Mouse (Mus musculus): ENCODE results near the gene Fcgr2b. TPM values are rescaled to one million over a fixed set of nuclear protein-coding genes. Genes with fewer than 3 reads are reported as not detected.

Gene Fcgr2b
- total RNA-seq (2014; rRNA removed) (56.6 and 68.7 TPM in 2 replicates), polyA plus RNA-seq (2012; rRNA removed) (18.6 and 34.9 TPM in 2 replicates)

- Histone ChIP-seq H3K27ac (replicated peaks; ENCODE audit: insufficient read depth, low read depth, low read length) (peak within 1 kb of the TSS; percentile 60), H3K27me3 (ENCODE audit: control insufficient read depth, insufficient read depth, low read length) (no peaks in the 10 kb centered on the region), H3K4me3 (ENCODE audit: insufficient read depth, low read depth, low read length) (peak within 1 kb of the TSS; percentile 38), H3K79me2 (ENCODE audit: control insufficient read depth, insufficient read depth, low read length) (no peaks in the 10 kb centered on the region), H3K9ac (ENCODE audit: low read depth, low read length) (peak within 1 kb of the TSS; percentile 34), H3K36me3 (ENCODE audit: control insufficient read depth, insufficient read depth, low read length) (no peaks in the 10 kb centered on the region; the same call in 1 of the 2 replicates), H3K4me1 (ENCODE audit: control insufficient read depth, insufficient read depth, low read length) (peaks cover 10% of the 10 kb centered on the region)
- no peak for DNase-seq (ENCODE audit: extremely low read depth, low read depth, low spot score)
- 84% methylated on average over 5 of the region's 5 CpGs for WGBS
- no peak for TF ChIP-seq POLR2A (IDR thresholded peaks at IDR 0.05; ENCODE audit: extremely low read depth, insufficient read depth, low read length)
- no peak for TF ChIP-seq CTCF (IDR thresholded peaks at IDR 0.05; ENCODE audit: low read depth, low read length)
These were observed at the start of gene Fcgr2b for GRCm38 (mm10) chr1:170976447-170976846. TSS of gene Fcgr2b (minus strand) at chr1:170976547.

- no peak for TF ChIP-seq CTCF (IDR thresholded peaks at IDR 0.05; ENCODE audit: low read depth, low read length)
- TF ChIP-seq POLR2A (IDR thresholded peaks at IDR 0.05; ENCODE audit: extremely low read depth, insufficient read depth, low read length) = no peak
- H3K79me2 ChIP-seq (ENCODE audit: control insufficient read depth, insufficient read depth, low read length) = no peaks in the 10 kb centered on the region
- no peak overlapping the region for H3K9ac ChIP-seq (ENCODE audit: low read depth, low read length)
- no peak overlapping the region for H3K4me3 ChIP-seq (ENCODE audit: insufficient read depth, low read depth, low read length)
- no peak overlapping the region for H3K27ac ChIP-seq (replicated peaks; ENCODE audit: insufficient read depth, low read depth, low read length)
- 55% methylated on average over 7 of the region's 7 CpGs for WGBS
- DNase-seq (ENCODE audit: extremely low read depth, low read depth, low spot score) = no peak
- H3K27me3 ChIP-seq (ENCODE audit: control insufficient read depth, insufficient read depth, low read length) = no peaks in the 10 kb centered on the region
- no peaks in the 10 kb centered on the region for H3K4me1 ChIP-seq (ENCODE audit: control insufficient read depth, insufficient read depth, low read length)
- no peaks in the 10 kb centered on the region for H3K36me3 ChIP-seq (ENCODE audit: control insufficient read depth, insufficient read depth, low read length)
These were observed 43.1 kb upstream of the Fcgr2b start for GRCm38 (mm10) chr1:171019311-171019950.

DNA sequence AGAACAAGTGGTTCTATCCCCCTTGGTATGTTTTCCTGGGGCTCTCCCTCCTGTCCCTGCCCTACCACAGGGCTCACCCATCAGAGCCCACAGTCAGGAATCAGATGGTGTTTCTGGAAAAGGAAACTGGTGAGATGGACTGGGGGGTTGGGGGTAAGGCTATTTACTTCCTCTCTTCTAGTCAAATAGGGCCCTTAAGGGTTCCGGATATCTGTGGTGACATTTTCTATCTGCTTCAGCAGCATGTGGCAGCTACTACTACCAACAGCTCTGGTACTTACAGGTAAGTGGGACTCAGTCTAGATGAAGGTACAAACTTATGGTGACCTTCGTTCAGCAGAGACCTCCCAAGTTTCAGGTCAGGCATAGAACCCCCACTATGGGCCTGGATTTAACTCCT lies 42.4 kb upstream of the Fcgr2b start, which contains the start of gene Fcgr4:
Gene Fcgr4 (plus strand): TSS at position 184 of the 400 bp plus-strand sequence.
- Histone ChIP-seq H3K4me1 (ENCODE audit: control insufficient read depth, insufficient read depth, low read length) (no peaks in the 10 kb centered on the region), H3K36me3 (ENCODE audit: control insufficient read depth, insufficient read depth, low read length) (no peaks in the 10 kb centered on the region), H3K79me2 (ENCODE audit: control insufficient read depth, insufficient read depth, low read length) (no peaks in the 10 kb centered on the region), H3K27ac (replicated peaks; ENCODE audit: insufficient read depth, low read depth, low read length) (0 out of 2 replicates have a peak within 1 kb of the TSS, but pooled peaks have one; percentile 12), H3K27me3 (ENCODE audit: control insufficient read depth, insufficient read depth, low read length) (no peaks in the 10 kb centered on the region), H3K4me3 (ENCODE audit: insufficient read depth, low read depth, low read length) (no peak within 1 kb of the TSS), H3K9ac (ENCODE audit: low read depth, low read length) (no peak within 1 kb of the TSS)
- WGBS = 95% methylated on average over 2 of the region's 2 CpGs
- TF ChIP-seq POLR2A (IDR thresholded peaks at IDR 0.05; ENCODE audit: extremely low read depth, insufficient read depth, low read length) = no peak
- no peak for TF ChIP-seq CTCF (IDR thresholded peaks at IDR 0.05; ENCODE audit: low read depth, low read length)
- no peak for DNase-seq (ENCODE audit: extremely low read depth, low read depth, low spot score)

GRCm38 (mm10) chr1:171017468-171018158 lies 41.3 kb upstream of the Fcgr2b start:
- Histone ChIP-seq H3K79me2 (ENCODE audit: control insufficient read depth, insufficient read depth, low read length) (no peaks in the 10 kb centered on the region), H3K36me3 (ENCODE audit: control insufficient read depth, insufficient read depth, low read length) (no peaks in the 10 kb centered on the region), H3K9ac (ENCODE audit: low read depth, low read length) (no peak overlapping the region), H3K4me3 (ENCODE audit: insufficient read depth, low read depth, low read length) (no peak overlapping the region), H3K27ac (replicated peaks; ENCODE audit: insufficient read depth, low read depth, low read length) (no peak overlapping the region), H3K4me1 (ENCODE audit: control insufficient read depth, insufficient read depth, low read length) (no peaks in the 10 kb centered on the region), H3K27me3 (ENCODE audit: control insufficient read depth, insufficient read depth, low read length) (no peaks in the 10 kb centered on the region)
- TF ChIP-seq POLR2A (IDR thresholded peaks at IDR 0.05; ENCODE audit: extremely low read depth, insufficient read depth, low read length) = no peak
- no peak for TF ChIP-seq CTCF (IDR thresholded peaks at IDR 0.05; ENCODE audit: low read depth, low read length)
- DNase-seq (ENCODE audit: extremely low read depth, low read depth, low spot score) = no peak
- WGBS = 67% methylated on average over 6 of the region's 6 CpGs

DNA sequence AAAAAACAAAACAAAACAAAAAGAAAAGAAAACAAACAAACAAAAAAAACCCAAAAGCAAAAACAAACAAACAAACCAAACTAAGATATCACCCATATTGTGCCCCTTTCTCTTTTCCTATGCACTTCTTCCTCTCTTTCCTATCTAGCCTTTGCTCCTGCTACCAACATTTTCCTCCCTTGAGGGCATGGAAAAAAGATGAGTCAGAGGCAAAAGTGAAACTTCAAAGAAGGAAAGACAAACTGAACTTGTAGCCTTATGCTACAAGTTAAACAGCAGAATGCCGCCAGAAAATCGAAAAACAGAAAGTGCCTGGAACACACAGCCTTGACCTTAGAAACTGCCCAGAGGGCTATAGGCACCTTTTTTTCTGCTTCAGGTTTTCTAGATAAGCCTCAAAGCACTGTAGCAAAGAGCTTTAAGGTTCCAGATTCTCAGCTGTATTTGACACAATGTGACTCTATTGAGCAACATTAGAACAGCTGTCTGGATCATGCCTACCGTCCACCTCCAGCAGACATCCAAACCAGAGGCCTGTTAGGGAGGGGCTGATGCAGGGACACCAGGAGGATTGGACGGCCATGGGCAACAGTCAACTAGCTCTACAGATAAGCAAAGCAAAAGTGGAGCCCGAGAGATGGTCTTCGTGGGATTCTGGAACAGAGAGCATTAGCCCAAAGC lies 40.5 kb upstream of the Fcgr2b start:
- no peak overlapping the region for H3K9ac ChIP-seq (ENCODE audit: low read depth, low read length)
- TF ChIP-seq POLR2A (IDR thresholded peaks at IDR 0.05; ENCODE audit: extremely low read depth, insufficient read depth, low read length) = no peak
- 0 out of 2 replicates have a peak overlapping the region, but pooled peaks have one; percentile 1 for H3K27ac ChIP-seq (replicated peaks; ENCODE audit: insufficient read depth, low read depth, low read length)
- WGBS = 31% methylated on average over 6 of the region's 6 CpGs
- no peaks in the 10 kb centered on the region for H3K36me3 ChIP-seq (ENCODE audit: control insufficient read depth, insufficient read depth, low read length)
- no peaks in the 10 kb centered on the region for H3K79me2 ChIP-seq (ENCODE audit: control insufficient read depth, insufficient read depth, low read length)
- H3K27me3 ChIP-seq (ENCODE audit: control insufficient read depth, insufficient read depth, low read length) = no peaks in the 10 kb centered on the region
- no peak overlapping the region for H3K4me3 ChIP-seq (ENCODE audit: insufficient read depth, low read depth, low read length)
- no peak for DNase-seq (ENCODE audit: extremely low read depth, low read depth, low spot score)
- no peaks in the 10 kb centered on the region for H3K4me1 ChIP-seq (ENCODE audit: control insufficient read depth, insufficient read depth, low read length)
